Mouse (Mus musculus) embryo, embryonic 10 days (tissue): ENCODE data around the gene Srbd1.

ENCODE experiments used
- DNase-seq: peaks from one replicate; pipeline ENCODE4 v3.0.0-alpha.2; 2015; ENCODE audit warnings: low spot score

The Srbd1 gene

DNA sequence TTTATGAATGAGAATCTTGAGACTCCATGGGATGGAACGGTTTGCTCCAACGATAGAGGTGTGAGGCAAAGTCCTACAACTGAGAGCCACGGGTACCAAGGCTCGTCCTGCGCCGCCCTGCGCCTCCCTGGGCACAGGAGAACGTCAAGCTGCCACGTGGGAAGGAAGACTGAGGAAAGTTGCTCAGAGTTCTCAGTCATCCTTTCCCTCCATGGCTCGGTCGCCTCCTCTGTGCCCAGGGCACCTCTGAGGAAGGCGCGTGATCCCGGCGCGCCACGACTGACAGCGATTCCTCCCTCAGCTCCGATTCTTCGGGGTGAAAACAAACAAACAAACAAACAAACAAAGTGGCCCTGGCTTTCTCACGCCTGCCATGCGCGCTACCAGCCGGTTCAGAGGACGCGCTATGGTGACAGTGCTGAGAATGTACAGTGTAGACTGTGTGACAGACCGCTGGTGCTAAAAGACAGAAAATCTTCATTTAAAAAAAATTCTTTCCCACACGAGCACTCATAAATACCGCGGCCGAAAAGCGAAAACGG, 367 bp downstream of the Srbd1 start:
- peak; percentile 40 for DNase-seq

DNA sequence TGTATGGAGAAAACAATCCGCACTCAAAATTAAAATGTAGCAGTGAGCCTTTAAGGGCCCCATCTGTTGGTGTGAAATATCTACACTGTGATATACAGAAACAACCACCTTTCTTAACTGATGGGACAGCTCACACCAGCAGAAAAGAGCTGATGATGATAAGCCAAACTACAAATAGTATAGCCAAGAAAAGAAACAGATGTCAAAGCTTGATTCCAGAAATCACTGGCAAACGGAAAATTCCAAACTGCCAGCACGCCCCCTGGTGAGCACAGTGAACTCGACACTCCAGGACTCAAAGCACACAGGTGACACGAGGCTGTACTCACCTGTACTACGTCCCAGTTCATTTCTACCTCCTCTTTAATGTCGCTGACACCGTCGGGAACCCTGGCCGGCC, 9.1 kb downstream of the Srbd1 start:
- DNase-seq: no peak

DNA sequence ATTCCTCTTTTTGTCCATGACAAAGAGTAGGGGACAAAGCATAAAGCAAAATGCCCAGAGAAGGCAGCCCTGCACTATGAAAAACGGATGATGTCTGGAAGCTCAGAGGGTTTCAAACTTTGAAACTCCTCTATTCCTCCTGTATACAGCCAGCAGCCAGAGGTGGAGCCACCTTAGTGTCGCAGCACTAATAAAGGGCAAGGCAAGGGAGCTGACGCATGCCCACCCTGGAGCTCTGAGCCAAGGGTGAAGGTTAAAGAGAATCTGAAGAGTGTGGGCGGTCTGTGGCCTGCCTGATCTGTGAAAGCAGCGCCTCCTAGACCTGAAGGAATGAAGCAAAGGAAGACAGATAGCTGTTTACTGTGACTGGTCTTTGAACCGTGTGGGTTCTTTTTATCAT, 10.5 kb downstream of the Srbd1 start:
- no peak for DNase-seq

DNA sequence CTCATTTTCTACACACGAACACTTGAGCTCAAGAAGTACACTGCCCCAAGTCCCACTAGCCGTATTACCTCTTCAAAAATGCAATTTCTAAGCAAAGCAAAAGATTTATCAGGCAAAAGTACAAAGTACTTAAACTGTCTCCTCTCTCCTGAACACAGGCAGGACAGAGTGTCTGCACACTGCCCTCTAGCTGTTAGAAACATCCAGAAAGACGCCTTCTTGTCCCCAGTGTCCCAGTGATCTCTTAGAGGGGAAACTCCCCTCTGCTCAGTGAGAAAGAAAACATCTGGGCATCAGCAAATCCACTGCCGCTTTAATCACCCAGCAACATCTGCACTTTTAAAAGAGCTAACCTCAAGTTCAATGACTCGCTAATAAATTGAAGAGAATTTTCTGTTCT, 12.4 kb downstream of the Srbd1 start:
- no peak for DNase-seq

DNA sequence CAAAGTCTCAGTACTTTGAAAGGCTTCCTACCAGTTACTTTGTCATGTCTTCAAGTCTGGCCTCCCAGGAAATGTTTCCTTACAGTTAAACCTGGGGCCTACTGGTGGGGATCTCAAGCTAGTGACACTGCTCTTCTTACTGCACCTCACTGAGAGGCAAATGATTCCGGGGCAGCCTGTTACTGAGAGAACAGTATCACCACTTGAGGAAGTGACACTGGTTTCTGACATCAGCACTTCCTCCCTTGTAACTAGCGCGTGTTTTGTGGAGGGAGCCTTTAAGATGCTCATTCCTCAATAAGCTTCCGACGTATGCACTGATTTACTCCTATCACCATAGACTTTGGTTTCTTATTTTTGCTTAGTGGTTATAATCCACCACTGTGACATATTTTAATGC, 16.8 kb downstream of the Srbd1 start:
- no peak for DNase-seq

DNA sequence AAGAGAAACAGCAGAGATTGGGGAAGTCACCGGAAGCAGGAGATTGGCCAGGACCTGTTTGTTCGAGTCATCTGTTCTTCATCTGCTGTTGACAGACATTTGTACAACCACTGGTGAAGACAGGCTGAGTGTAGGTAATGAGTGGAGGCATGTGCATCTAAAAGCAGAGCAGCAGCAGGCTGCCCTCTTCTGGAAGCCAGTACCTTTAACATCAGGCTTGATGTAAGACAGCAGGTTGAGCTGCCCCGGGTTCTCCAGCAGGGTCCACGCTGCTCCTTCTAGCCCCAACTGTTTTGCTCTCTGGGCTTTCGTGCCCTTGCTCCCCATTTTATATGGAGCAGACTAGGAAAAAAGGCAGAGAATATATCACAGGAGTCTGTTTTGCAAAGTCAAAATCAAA, 19.1 kb downstream of the Srbd1 start:
- peak; percentile 9 for DNase-seq

DNA sequence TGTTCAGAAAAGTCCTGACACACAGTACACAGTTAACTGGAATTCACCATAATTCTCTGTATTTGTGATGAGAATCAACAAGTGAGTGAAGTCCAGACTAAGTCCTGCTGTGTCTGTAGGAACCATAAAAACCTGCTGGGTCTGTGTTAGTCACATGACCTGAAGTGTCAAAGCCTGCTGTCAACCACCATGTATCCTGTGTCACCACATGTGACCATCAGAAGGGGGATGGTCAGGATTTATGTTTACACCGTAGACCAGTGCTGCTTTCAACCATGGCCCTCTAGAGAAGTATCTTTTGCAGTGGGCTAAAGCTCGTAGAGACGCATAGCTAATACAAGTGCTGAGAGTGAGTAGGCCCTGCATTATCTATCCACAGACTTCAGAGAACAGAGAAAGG, 21.8 kb downstream of the Srbd1 start:
- no peak for DNase-seq

DNA sequence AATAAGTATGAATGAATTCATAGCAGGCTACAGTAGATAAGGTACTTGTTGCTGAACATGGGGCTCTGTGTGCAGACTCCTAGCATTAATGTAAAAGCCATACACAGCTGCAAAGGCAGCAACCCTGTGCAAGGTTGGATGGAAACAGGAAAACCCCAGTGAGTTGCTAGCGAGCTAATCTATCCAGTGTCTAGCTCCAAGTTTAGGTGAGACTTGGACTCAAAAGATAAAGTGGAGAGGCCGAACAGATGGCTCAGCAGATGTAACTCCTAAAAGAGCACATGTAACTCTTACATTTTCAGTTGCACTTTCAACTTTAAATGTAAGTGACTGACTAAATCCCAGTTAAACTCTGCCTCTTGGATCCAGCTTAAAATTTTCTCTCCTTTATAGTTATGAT, 48.1 kb downstream of the Srbd1 start:
- DNase-seq: no peak

DNA sequence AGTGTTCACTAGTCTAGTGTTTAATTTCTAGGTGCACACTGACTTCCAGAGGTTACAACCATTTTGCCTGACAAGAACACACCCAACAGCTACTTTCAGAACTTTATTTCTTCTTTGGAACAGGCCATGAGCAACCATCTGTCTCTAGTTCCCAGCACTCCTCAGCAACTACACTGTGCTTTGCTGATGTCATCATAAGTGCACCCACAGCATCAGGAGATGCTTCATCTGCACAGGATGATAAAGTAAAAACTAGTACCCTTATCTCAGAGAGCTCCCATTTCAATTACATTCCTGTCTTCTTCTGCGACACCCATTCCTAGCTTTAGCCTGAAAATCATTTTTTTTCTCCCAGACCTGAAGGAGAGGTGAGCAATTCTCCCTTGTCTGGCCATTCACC, 51.9 kb downstream of the Srbd1 start:
- DNase-seq: no peak

DNA sequence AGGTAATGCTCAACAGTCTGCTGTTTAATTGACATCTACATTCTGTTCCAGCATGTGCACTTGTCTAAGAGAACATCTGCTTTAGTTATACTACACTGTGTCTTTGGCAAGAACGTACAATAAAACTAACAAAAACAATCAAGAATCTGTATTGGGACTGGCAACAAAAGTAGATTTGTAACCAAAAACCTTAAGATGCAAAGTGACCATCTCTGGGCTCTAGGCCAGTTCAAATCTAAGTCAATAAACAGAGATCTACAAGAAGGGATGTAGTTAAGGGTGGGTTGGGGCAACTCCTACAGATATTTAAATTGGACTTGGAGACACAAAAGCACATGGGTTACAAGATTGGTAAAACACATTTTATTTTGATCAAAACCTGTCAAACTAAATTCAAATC, 53.3 kb downstream of the Srbd1 start:
- no peak for DNase-seq

DNA sequence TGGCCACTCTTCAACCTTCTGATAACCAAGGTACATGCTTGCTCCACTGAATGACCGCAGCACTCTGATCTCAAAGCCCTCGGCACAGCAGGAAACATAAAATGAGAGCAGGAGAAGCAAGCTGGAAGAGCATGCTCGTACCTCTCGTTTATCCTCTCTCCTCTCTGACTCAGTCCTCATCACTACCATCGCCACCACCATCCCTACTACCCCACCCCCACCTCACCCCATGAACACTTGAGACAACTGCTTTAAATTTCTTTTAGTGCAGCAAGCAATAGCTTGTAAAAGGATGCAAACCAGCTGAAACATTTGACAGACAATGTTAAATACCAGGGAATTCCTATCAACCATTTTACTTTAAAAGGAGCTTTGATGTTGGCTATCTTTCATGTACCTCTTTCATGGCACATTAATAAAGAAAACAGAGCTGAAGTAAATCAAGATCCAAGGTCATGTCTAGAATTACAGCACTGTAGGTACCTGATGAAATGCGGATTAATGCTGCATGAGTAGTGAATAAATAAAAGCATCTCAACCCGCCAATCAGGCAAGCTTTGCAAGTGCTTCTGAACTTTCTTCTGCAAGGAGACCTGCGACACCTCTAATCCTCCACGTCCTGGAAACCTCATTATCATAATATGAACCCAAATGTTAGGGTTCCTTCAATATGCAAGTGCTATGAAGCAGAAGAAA, 54.9 kb downstream of the Srbd1 start:
- no peak for DNase-seq

DNA sequence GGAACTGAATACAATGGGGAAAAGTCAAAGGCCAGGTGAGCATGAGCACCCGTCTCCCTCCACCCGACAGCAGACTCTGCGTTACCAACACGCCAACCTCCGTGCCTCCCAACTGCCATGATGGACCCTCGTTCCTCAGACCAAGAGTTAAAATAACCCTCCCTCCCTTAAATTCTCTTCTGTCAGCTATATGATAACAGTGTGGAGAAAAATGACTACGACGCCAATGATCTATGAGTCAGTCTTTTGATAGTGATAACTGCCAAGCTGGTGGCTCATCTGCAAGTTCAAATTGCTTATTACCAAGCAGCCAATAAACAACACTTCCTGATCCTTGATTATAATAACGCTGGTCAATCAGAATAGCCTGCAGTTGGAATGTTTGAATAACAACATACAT, 57.1 kb downstream of the Srbd1 start:
- DNase-seq: no peak

DNA sequence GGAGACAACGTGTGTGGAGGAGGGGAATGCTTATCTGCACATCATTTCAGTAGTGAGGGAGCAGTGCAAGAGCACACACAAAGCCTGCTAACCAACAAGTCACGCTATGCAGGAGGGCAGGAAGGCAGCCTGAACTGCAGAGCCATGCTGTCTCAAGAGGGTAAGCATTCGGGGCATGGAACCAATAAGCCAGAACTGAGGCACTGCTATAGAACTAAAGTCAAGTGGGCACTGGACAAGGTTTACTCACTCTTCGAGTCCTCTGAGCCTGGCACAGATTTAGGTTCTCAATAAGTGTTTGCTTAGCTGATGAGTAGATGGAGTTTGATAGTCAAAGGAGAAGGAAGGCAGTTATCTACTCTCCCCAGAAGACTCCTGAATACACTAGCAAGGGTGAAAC, 58.8 kb downstream of the Srbd1 start:
- DNase-seq: no peak

DNA sequence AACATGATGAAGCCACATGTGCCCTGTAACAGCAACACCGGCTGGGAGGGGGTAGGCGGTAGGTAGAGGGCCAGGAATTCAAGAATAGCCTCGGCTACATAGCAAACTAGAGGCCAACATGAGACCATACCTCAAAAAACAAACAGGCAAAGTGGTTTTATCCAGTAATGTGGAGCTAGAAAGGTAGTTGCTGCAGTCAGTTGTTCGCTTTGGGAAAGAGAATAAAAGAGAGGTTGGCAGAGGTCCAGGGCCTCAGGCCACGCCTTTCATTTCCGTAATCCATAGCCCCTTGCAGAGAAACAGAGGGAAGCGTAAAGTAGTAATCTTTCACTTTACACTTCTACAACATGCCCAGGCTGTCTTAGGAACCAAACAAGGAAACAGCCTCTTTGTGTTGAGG, 61.8 kb downstream of the Srbd1 start:
- no peak for DNase-seq

DNA sequence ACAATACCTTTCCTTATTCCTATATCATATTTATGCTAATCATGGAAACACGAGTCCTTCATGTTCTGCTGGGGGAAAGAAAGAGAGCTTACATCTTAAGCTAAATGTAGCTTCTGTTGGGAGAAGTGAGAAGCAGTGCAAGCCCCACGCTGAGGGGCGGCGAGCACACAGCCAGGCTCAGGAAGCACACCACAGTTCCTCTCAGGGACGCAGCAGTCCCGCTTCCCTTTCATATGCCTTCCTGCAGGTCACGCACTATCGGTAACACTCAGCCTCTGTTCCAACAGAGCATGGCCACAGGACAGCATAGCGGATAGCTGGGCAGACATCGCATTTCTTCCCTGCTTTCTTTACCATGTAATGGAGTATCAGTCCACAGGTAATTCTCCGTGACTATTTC, 66.9 kb downstream of the Srbd1 start:
- peak; percentile 14 for DNase-seq

DNA sequence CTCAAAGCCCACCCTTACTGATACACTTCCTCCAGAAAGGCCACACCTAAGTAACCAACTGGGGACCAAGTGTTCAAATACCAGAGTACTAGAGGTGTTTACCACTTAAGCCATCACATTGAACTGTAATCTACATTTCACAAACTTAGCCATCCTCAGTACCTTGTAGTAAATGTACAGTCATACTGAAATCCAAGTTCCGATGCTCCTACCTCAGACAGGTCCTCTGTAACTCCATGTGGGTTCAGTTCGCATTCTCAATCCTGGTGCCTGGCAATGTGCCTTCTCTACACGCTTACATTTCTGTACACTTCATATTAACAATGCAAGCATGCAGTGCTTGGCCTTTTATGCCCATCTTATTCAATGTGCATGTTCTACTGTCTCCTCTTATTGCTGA, 77.5 kb downstream of the Srbd1 start:
- no peak for DNase-seq

DNA sequence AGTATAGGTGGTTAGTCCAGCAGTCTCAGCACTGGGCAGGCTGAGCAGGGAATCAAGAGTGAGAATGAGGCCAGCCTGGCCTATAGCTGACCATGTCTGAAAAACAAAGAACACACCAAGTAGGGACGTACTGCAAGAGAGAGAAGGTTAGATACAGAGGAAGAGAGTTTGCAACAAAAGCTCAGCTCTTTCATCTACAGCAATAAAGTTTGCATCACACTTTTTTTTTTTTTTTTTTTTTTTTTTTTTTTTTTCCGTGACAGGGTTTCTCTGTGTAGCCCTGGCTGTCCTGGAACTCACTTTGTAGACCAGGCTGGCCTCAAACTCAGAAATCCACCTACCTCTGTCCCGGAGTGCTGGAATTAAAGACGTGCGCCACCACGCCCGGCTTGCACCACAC, 79.1 kb downstream of the Srbd1 start:
- DNase-seq: no peak

DNA sequence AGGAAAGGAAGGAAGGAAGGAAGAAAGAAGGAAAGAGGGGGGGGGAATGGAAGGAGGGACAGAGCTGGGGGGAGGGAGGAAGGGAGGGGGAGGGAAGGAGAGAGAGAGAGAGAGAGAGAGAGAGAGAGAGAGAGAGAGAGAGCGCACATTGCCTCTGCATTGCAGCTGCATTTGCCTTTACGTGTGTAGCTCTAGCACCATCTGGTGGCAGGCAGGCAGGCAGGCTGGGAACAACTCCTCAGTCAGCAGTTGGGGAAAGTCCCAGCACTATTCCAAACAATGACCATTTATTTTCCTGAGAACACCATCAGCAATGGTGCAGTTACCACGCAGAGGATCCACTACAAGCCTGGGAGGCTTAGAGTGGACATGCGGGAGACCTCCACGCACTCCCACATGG, 81.5 kb downstream of the Srbd1 start:
- peak; percentile 86 for DNase-seq

DNA sequence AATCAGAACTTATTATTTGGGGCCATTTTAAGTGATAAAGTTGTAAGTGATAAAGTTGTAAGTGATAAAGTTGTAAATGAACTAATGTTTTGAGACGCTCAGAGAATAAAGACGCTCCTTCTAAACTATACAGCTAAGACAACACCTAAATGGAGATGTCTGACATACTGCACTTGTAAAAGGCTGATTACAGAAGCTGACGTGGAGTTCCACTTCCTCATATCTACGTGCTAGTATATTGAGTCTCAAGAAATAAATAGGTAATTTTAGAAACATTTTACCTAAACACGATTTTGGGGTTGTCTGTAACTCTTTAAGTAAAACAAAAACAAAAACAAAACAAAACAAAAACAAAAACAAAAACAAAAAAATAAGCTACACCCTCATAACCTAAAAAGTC, 84.1 kb downstream of the Srbd1 start:
- DNase-seq: no peak

DNA sequence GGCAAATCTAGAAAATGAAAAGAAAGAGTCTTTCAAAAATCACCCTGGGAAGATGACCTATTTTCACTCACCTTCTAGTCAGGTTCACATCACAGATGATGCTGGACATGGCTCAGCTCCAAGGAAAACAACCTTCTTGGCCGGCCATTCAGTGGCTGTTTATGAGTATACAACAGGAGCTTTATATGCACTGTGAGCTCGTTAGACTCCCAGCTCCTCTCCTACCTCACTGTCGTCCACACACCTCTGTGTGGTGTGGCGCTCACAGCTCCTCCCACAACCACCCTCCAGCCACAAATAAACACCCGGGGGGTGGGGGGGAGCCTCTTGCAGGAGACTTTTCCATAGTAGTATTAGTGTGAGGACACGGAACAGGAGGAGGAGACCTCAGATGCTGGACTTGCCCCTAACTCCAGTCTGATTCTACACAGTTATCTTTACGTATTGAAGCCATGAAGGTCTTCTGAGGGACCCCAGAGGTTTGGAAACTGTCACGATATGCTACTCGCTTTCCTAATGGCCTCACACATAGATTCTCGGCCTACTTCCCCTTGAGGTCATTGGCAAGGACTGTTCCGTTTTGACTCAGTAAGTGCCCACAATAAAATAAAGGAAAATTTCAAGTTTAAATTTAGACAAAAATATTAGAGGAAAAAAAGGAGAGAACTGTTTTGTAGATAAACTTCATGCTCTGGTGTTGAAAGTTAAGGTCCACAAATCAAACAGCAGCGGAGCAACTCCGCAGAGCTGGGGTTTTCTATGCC, 104.6 kb downstream of the Srbd1 start:
- no peak for DNase-seq

DNA sequence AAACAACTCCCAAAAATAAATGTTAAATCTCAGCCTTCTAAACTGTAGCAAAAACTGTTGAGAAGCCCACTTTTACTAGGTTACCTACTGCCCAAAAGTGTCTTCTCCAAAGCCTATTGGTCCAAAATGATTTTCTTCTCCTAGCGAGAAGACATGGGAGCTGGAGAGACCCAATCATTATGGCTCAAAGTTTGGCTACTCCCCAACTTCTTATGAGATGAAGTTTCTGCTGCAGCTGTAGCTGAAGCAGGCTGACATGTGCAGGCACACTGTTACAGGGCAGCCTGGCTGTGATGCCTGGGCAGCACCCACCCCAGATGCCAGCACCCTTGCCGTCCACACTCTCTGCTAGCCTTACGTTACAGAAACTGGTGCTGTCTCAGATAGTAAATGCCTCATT, 105.2 kb downstream of the Srbd1 start:
- no peak for DNase-seq

DNA sequence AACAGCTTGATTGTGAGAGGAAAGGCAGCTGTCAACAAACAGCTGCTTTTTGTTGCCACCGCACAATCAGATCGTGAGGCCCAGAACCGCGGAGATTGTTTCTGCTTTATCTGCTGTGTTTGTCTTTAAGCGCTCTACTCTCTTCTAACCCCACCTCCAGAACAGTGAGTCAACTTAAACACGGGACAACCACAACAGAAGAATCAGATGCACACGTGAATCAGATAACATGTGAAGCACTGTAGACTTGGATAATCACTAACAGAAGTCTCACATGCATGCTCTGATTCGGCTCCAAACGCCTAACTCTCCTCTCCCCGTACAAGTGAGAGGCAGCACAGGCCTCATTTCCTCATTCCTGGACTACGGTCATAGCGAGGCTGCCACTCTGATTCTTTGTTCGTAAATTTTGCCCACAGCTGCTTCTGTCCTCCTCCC, 106.7 kb downstream of the Srbd1 start:
- DNase-seq: peak; percentile 41

DNA sequence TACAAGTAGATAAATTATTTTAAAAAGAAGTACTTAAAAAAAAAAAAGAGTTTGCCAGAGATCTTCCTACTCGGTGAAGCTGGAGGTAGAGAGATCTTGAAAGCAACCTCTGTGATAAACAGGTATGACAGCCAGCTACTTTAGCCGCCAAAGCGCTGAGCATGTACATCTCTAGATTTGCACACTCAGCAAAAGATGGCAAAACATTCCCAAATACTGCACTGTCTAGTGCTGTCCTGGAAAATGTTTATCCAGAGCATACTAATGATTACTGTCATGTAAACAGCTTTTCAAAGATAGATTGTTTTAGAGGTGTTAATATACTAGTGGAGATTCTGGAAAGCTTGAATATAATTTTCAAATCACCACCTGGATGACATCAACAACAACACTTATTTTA, 109.4 kb downstream of the Srbd1 start:
- DNase-seq: no peak

DNA sequence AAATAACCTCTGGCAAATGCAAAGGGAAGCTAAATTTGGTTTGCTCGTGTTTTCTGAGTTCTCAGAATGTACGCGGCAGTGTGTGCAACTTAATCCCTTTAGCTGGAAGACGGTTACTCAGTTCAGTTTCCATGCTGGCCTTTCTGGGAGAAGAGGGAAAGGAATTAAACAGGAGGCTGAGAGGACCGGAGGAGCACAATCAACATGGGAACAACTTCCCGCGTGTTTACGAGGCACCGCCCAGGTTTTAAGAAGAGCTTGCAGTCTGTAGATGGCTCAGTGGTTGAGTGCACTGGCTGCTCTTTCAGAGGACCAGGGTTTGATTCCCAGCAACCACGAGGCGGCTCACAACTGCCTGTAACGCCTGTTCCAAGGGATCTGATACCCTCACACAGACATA, 109.8 kb downstream of the Srbd1 start:
- DNase-seq: no peak
